Mouse (Mus musculus) megakaryocyte, embryonic 14.5 days (primary cell): Measurements from ENCODE around the gene Cpt1b.

Experiments
- FLI1 ChIP-seq: IDR thresholded peaks from 2 replicates; pipeline ENCODE4 v1.6.1; 2012; ENCODE audit warnings: low read length, inconsistent platforms, mixed read lengths
- GATA1 ChIP-seq: IDR thresholded peaks from 3 replicates; pipeline ENCODE4 v1.6.1; 2012; ENCODE audit warnings: mixed read lengths, low read length, inconsistent platforms, borderline replicate concordance

- TF ChIP-seq GATA1 (no peak), FLI1 (no peak)
Measured at GRCm38 (mm10) chr15:89475293-89475600, 49.6 kb upstream of the Cpt1b start.
